Mouse (Mus musculus): ENCODE measurements around the gene Cfap97.

Cfap97 gene

DNA sequence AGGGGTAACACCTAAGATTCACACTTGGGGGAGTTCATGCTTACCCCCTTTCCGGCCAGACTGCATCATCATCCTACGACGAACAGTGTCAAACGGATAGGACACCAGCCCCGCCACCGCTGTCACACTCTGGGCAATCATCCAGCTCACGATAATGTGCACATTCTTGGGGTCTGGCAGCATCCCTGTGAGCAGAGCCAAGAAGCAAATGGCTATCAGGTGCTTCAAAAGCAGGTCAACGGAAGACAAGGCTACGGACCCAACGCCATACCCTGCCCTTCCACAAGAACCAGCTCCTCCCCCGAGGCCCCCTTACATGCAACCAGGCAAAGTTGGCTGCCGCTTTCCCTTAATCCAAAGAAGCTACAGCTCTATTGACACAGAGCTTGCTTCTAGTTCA lies 56.8 kb downstream of the Cfap97 start:
- ChIA-PET POLR2A (interaction anchor here in 3 of 4 experiments (0.6 to 5.3 kb wide), 9 partner anchors 9 to 1926 kb away, joined by 3 to 54 read pairs (median 6); no protein-coding TSS in a partner anchor), CTCF (interaction anchor here in 1 of 4 experiments (0.5 kb wide), 1 partner anchor 293 kb away, joined by 8 read pairs; no protein-coding TSS in a partner anchor)

- ChIA-PET CTCF (no interaction called here), POLR2A (interaction anchor here in 3 of 4 experiments (1.0 to 5.3 kb wide), 6 partner anchors 8 to 46 kb away, joined by 3 to 54 read pairs (median 6); no protein-coding TSS in a partner anchor)
These were observed 57.5 kb downstream of the Cfap97 start for GRCm38 (mm10) chr8:46209057-46209456.

DNA sequence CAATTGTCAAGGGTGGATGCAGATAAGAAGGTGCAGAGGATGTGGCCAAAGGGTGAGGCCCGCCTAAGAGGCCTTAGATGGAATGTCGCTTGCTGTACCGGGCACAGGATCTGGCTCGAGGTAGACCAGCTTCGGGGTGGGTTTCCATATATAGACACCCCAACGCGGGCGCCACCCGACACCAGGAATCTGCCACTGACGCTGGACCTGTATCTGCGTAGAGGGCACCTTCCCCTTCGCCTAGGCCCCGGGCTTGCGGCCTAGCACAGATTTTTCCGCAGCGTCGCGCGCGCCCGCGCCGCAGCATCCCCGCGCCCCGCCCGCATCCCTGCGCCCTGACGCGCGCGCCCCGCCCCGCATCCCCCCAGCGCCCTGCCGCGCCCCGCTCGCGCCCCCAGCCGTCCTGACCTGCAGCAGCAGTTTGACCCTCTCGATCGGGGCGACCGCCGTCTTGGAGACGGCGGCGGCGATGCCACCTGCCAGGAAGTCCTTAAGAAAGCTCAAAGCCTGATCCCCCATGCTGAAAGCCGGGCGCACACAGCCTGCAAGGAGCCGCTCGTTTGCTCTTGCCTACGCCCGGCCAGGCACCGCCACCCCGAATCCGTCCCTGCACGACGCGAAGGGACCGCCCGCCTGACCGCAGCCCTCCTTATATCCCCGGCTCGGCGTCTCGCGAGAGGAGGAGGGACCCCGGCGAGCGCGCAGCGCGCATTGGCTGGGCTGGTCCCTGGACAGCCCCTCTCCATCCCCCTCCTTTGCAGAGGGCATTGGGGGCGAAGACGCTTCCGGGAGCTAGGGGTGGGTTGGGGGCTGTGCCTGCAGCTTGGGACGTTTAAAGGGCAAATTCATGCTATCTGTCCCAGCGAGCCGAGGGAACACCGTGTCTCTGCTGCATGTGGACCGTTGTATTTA lies 59.1 kb downstream of the Cfap97 start, which contains the start of gene Slc25a4:
Slc25a4 (minus strand) TSS at position 881 of the 912 bp plus-strand sequence.
- CTCF ChIA-PET, result interaction anchor here in 3 of 4 experiments (0.6 to 1.1 kb wide), 5 partner anchors 9 to 406 kb away, joined by 3 to 5 read pairs (median 4); partner anchors contain the start of genes Casp3 (in 1 of the 3) and Primpol (in 1 of the 3)
- POLR2A ChIA-PET, result interaction anchor here (0.5 to 5.3 kb wide), 116 partner anchors 8 to 1161 kb away, joined by 3 to 54 read pairs (median 4); partner anchors contain the start of genes Acsl1 (in 3 of the 4), Casp3 (in 3 of the 4), Cenpu (in 3 of the 4) and Primpol (in 3 of the 4)

DNA sequence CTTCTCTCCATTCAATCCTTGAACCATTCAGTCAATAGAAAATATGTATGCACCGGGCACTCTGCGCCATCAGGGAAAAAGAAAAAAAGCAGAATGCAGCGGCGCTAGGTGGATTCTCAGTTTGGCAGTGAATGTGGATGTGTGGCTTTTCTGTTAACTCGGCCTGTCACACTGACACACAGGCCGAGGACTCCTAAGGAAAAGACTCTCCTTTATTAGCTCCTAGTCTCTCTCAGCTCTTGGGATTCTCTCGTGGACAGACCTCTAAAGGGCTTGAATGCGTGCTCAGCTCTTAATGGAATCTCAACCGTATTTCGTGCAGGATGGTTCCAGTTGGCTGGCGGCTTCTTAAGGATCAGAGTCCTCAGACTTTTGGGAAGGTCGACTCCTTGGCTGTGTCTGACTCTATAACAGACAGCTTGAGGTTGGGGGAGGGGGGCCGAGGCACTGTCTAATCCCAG lies 60.1 kb downstream of the Cfap97 start:
- POLR2A ChIA-PET, result interaction anchor here (0.5 to 5.3 kb wide), 112 partner anchors 8 to 1162 kb away, joined by 3 to 54 read pairs (median 4); partner anchors contain the start of genes Acsl1 (in 3 of the 4), Casp3 (in 3 of the 4), Cenpu (in 3 of the 4) and Primpol (in 3 of the 4)

GRCm38 (mm10) chr8:46212194-46212593 lies 60.6 kb downstream of the Cfap97 start:
- CTCF ChIA-PET, result no interaction called here

More for the DNA sequence above, 60.1 kb downstream of the Cfap97 start:
- CTCF ChIA-PET, result interaction anchor here in 3 of 4 experiments (0.5 to 1.1 kb wide), 4 partner anchors 30 to 397 kb away, joined by 3 to 4 read pairs (median 3); no protein-coding TSS in a partner anchor

DNA sequence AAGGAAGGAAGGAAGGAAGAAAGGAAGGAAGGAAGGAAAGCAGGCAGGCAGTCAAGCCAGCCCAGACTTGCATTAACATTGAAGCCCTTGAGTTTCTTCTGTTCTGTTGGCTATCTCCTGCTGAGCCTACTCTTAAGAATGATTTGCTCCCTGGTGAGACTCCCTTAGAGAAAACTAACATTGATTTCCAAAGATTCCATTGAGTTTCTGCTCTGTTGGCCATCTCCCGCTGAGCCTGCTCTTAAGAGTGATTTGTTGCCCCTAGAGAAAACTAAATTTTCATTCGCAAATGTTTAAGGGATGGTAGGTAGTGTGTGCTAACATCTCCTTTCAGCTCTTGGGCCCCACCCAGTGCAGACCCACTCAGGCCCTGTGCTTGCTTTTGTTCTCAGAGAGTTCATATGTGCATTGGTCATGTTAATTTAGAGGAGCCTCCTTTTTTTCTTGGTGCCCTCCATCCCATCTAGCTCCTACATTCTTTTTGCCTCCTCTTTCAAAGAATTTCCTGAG lies 62.5 kb downstream of the Cfap97 start:
- ChIA-PET POLR2A (interaction anchor here in 2 of 4 experiments (0.9 to 1.4 kb wide), 5 partner anchors 9 to 405 kb away, joined by 3 to 5 read pairs (median 3); partner anchors contain the start of genes Casp3 (in 1 of the 2) and Primpol (in 1 of the 2)), CTCF (interaction anchor here in 1 of 4 experiments (0.5 kb wide), 1 partner anchor 26 kb away, joined by 3 read pairs; no protein-coding TSS in a partner anchor)

More at GRCm38 (mm10) chr8:46212194-46212593, 60.6 kb downstream of the Cfap97 start:
- POLR2A ChIA-PET, result interaction anchor here in 3 of 4 experiments (0.6 to 5.3 kb wide), 24 partner anchors 11 to 633 kb away, joined by 3 to 54 read pairs (median 6); partner anchors contain the start of genes Acsl1 (in 1 of the 3), Casp3 (in 1 of the 3), Irf2 (in 1 of the 3) and Primpol (in 1 of the 3)

- ChIA-PET CTCF (interaction anchor here in 2 of 4 experiments (0.6 to 0.7 kb wide), 3 partner anchors 113 to 752 kb away, joined by 3 to 6 read pairs (median 3); no protein-coding TSS in a partner anchor), POLR2A (interaction anchor here in 2 of 4 experiments (0.6 to 2.2 kb wide), 4 partner anchors 8 to 53 kb away, joined by 3 to 6 read pairs (median 3); no protein-coding TSS in a partner anchor)
These were observed 65.3 kb downstream of the Cfap97 start for GRCm38 (mm10) chr8:46216838-46217237.

GRCm38 (mm10) chr8:46220566-46220965 lies 69.0 kb downstream of the Cfap97 start:
- ChIA-PET CTCF (no interaction called here), POLR2A (interaction anchor here in 3 of 4 experiments (0.8 to 2.5 kb wide), 4 partner anchors 9 to 18 kb away, joined by 4 to 11 read pairs (median 6); partner anchors contain the start of gene Slc25a4 (in 3 of the 3))

DNA sequence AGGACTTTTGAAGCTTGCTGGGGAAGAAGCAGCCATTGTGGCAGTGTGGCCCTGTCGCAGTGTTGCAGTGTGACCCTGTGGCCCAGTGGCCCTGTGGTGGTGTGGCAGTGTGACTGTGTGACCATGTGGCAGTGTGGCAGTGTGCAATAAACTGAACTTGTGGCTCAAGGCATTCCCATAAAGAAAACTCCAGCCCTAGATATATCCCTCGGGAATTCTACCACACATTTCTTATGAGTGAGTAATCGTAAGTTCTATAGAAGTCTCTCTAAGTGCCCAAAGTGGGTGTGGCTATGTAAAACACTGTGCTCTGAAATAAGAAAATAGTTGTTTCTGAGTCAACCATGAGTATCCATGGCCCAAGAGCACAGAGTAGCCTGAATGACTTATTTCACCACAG lies 73.9 kb downstream of the Cfap97 start:
- POLR2A ChIA-PET, result no interaction called here
- CTCF ChIA-PET, result interaction anchor here in 1 of 4 experiments (1.3 kb wide), 1 partner anchor 16 kb away, joined by 3 read pairs; no protein-coding TSS in a partner anchor

GRCm38 (mm10) chr8:46226622-46227021 lies 75.1 kb downstream of the Cfap97 start:
- ChIA-PET POLR2A (interaction anchor here in 3 of 4 experiments (0.7 to 2.5 kb wide), 4 partner anchors 16 to 183 kb away, joined by 3 to 8 read pairs (median 5); partner anchors contain the start of gene Slc25a4 (in 2 of the 3)), CTCF (interaction anchor here in 1 of 4 experiments (0.8 to 1.3 kb wide), 2 partner anchors 14 to 16 kb away, joined by 3 read pairs; no protein-coding TSS in a partner anchor)

- ChIA-PET CTCF (interaction anchor here in 2 of 4 experiments (1.1 to 1.7 kb wide), 2 partner anchors 10 kb away, joined by 3 to 5 read pairs; no protein-coding TSS in a partner anchor), POLR2A (interaction anchor here in 2 of 4 experiments (1.0 to 1.9 kb wide), 2 partner anchors 21 kb away, joined by 4 to 9 read pairs; partner anchors contain the start of gene Slc25a4 (in 2 of the 2))
These were observed 80.4 kb downstream of the Cfap97 start for GRCm38 (mm10) chr8:46231968-46232367.

DNA sequence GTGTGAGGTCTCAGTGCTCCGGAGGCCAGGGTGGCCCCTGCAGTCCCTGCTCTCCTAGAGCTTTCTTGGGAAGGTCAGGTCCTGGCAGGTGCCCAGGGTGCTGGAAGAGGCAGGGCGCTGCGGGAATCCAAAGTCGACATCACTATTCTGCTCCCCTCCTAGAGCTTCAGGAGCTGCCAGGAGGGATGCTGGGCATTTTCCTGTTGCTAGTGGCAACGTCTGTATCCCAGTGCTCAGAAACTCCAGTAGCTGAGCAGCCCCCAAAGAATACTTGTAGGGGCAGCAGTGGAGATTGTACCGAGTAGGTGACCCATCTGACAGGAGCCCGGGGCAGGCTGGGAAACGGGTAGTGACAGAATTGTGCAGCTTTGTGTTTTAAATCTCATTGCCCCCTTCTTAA lies 81.2 kb downstream of the Cfap97 start:
- POLR2A ChIA-PET, result interaction anchor here in 2 of 4 experiments (1.1 to 1.9 kb wide), 3 partner anchors 18 to 69 kb away, joined by 3 to 9 read pairs (median 5); partner anchors contain the start of gene Slc25a4 (in 1 of the 2)
- CTCF ChIA-PET, result interaction anchor here in 2 of 4 experiments (1.1 to 1.7 kb wide), 2 partner anchors 9 kb away, joined by 3 to 5 read pairs; no protein-coding TSS in a partner anchor

DNA sequence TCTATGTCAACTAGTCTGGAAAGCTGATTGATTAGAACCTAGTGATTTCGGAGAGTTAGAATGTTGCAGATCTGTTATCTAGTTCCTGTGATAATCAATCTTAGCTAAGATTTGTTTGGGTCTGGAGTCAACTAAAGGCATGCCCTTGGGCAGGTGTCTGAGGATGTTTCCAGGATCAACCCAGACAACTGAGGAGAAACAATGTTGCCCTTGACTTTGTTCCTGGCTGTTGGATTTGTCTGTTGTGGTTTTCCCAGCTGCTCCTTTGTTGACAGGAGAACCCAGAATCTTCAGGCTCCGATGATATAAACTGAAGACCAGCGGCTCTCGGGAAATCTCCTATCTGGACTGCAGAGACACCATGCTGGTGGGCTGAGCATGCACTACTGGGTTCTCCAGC lies 83.2 kb downstream of the Cfap97 start:
- CTCF ChIA-PET, result interaction anchor here in 1 of 4 experiments (1.2 kb wide), 1 partner anchor 325 kb away, joined by 3 read pairs; no protein-coding TSS in a partner anchor
- POLR2A ChIA-PET, result interaction anchor here in 1 of 4 experiments (0.6 kb wide), 1 partner anchor 69 kb away, joined by 3 read pairs; no protein-coding TSS in a partner anchor

- ChIA-PET POLR2A (no interaction called here), CTCF (no interaction called here)
These were observed 85.1 kb downstream of the Cfap97 start for GRCm38 (mm10) chr8:46236441-46237223.

DNA sequence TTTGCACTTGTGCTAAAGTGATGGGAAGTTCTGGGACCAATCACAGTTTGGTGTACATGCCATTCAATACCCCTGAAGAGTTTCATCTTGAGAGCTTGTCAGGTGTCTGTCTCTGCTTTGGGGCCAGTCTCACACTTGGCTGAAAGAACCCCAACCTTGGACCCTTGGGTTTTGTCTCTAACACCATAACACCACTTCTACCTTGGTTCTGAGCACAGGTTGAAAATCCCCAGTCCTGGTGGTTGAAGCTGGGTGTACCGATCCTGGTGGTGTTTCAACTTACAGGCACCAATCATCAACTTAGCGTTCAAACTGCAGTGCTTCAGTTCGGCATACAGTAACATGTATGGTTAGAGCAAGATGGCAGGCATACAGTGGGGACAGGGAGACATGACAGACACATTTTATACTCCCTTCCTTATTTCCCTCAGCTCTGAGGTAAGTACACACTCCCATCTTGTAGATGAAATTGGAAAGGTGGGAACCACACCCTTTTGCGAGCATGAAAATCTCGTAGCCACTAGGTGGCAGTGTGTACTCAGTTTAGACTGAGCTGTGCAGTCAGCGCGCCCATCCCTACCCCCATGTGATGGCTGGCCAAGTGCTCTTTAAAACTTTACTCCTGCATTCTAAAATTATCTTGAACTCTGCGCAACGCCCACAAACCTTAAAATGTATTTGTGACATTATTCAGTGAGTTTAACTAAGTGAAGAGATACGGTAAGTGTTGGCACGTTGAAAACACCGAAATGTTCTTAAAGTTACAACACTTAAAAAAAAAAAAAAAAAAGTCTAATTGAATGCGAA lies 90.2 kb downstream of the Cfap97 start:
- CTCF ChIA-PET, result interaction anchor here (0.5 to 1.5 kb wide), 25 partner anchors 9 to 1130 kb away, joined by 3 to 13 read pairs (median 3); partner anchors contain the start of gene Slc25a4 (in 2 of the 4)

DNA sequence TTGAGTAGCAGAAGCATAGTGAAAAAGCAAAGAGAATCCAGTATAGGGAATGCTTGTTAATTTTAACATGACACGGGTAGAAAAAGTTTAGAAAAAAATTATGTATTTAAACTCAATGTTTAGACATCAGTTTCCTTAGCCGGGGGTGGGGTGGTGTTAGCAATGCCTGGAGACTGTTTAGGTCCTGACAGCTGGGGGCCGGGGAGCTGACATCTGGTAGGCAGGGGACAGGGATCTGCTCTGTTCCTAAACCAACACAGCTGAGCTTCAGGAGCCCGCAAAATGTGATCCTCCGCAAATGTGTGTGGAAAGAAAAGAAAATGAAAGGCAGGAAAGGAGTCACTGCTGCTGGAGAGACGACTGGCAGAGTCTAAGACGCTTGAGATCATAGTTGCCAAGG lies 91.4 kb downstream of the Cfap97 start:
- ChIA-PET CTCF (interaction anchor here in 1 of 4 experiments (0.7 kb wide), 1 partner anchor 352 kb away, joined by 3 read pairs; no protein-coding TSS in a partner anchor), POLR2A (no interaction called here)

More for the DNA sequence above, 90.2 kb downstream of the Cfap97 start:
- POLR2A ChIA-PET, result interaction anchor here in 2 of 4 experiments (1.5 to 3.1 kb wide), 3 partner anchors 30 to 376 kb away, joined by 6 to 7 read pairs (median 7); partner anchors contain the start of genes Slc25a4 (in 2 of the 2), Casp3 (in 1 of the 2) and Primpol (in 1 of the 2)

Measured in embryonic stem cell, embryonic (primary cell).